Mouse (Mus musculus) heart, adult 11 months (tissue): ENCODE data around the gene 1810013L24Rik.
"Not testable (repeated sequence)": the region's sequence is repeated elsewhere in the genome, so short reads cannot be mapped to it uniquely, and the experiment has no call there.

Experiments used
- DNase-seq: peaks from one replicate; pipeline ENCODE4 v3.0.0; 2022

The 1810013L24Rik gene

GRCm38 (mm10) chr16:8837595-8837994 lies 7.7 kb downstream of the 1810013L24Rik start:
- DNase-seq, result peak; percentile 81

GRCm38 (mm10) chr16:8838921-8839320 lies 9.0 kb downstream of the 1810013L24Rik start:
- DNase-seq, result no peak

GRCm38 (mm10) chr16:8840557-8840956 lies 10.7 kb downstream of the 1810013L24Rik start:
- DNase-seq, result no peak

GRCm38 (mm10) chr16:8842962-8843361 lies 13.1 kb downstream of the 1810013L24Rik start:
- DNase-seq, result no peak

GRCm38 (mm10) chr16:8843580-8844175 lies 13.8 kb downstream of the 1810013L24Rik start:
- DNase-seq, result peak; percentile 93

GRCm38 (mm10) chr16:8845986-8846385 lies 16.1 kb downstream of the 1810013L24Rik start:
- peak; percentile 53 for DNase-seq

GRCm38 (mm10) chr16:8848309-8849068 lies 18.6 kb downstream of the 1810013L24Rik start:
- DNase-seq, result peak; percentile 55

- DNase-seq, result peak; percentile 75
Measured at GRCm38 (mm10) chr16:8849929-8850328, 20.0 kb downstream of the 1810013L24Rik start.

DNA sequence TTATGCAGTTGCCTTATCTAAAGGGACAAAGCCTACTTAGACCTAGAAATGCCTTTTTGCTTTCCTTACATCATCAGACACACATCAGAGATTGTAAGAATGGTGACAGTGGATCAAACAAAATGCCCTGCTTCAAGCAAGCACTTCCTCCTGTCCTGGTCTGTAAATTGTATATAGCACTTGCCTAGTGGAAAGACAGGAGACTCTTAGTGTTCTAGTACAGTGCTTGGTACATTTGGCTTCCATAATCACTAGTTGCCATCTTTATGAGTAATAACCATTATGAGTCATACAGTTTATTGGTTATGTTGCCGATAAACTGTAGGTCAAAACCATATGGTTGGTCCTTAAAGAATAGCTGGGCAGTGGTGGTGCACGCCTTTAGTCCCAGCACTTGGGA lies 25.2 kb downstream of the 1810013L24Rik start:
- peak; percentile 19 for DNase-seq

DNA sequence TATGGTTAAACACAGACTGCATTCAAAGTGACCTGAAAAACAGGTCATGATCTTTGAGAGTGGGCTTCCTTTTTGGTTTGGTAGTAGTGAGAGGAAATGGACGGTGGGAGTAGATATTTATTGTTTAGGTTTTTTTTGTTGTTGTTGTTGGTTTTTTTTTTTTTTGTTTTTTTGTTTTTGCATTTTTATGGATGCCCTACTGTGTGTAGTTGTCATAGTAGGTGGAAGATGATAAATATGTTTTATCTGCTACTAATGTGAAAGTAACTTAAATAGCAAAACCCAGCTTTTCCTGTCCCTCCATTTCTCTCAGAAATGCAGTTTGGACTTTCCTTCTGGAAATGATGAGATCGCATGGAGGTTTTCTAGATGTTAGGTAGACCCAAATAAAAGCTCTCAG lies 26.9 kb downstream of the 1810013L24Rik start:
- DNase-seq, result no peak

DNA sequence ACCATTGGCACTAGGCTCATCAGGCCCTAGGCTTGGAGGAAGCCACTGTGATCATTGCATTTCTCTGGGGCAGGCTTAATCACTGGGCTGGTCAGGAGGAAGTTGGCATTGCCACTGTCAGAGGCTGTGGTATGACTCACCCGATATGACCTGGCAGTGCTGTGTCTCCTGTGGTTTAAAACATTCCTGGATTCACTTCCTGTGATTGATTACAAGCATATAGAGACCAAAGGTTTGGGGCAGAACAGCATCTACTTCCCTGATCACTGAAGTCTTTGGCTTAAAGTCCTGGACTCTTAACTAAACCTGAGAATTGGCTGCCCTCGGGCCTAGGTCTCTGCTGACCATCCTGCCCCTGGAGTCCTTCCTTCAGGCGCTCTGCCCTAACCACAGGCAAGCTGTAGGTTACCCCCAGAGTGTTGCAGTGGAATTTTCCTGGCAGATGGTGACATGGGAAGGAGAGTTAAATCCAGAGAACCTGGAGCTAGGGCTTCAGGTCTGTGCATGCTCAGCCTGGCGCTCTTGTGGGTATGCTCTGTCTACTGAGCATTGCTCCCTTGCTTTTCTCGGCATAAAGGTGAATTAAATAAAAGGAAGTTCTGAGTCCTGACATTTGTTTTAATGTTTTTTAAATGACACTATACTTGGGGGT lies 32.6 kb downstream of the 1810013L24Rik start:
- peak; percentile 95 for DNase-seq

GRCm38 (mm10) chr16:8864223-8864631 lies 34.3 kb downstream of the 1810013L24Rik start:
- DNase-seq, result peak; percentile 95

DNA sequence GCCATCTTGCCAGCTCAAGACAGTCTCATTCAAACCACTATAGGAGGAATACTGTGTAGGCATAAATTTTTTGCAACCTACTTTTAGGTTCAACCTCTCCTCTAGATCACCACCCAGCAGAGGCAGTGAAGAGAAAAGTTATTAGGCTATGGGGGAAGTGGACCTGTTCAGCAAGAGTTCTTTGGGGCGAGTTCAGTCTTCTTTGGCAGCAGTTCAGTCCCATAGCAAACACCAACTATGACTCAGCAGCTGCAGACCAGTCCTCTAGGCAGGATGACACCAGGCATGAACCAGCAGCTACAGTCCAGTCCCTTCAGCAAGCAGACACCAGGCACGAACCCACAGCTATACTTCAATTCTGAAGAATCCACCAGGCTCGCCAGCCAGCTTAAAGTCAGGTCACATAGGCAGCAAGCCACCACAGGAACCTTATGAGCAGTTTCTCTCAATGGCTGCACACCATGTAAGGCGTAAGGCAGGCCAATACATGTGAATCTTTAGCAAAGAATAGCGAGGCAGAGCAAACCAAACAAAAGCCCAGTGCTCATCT lies 37.6 kb downstream of the 1810013L24Rik start:
- peak; percentile 89 for DNase-seq

- DNase-seq, result peak; percentile 68
Measured at GRCm38 (mm10) chr16:8868506-8868905, 38.6 kb downstream of the 1810013L24Rik start.

DNA sequence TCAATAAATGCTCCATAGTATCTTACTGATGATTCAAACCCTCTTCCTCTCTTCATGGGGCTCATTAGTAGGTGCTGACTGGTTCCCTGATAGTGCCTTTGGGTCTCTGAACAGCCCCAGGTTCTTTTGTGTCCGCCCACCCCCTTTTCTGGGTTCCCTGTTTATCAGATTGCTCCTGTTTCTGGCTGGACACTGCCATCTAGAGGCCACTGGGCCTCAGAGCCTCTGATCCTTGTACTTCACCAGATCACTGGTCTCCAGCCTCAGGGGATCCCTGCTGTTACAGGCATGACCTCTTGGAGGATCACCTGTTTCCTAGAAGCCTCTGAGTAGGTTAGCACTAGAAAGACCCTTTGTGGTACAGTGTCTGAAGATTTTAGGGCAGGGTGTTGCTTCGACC lies 39.8 kb downstream of the 1810013L24Rik start:
- peak; percentile 96 for DNase-seq

DNA sequence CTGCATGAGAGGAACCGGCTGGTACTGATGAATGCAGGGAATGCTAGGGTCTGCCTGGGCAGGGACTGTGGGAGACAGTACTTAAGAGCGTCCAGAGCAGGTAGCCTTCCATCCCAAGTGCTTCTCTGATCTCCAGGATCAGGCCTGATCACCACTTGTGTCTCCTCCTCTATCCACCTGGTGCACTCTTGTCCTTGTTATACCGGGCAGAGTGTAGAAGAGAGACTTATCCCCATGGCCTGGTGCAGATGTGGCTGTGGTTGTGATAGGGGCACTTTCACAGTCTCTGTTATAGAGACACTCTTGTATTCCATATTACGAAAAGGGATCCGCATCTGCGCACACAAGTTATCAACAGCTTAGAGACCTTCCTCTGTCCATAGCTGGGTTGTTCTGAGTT lies 41.5 kb downstream of the 1810013L24Rik start:
- peak; percentile 59 for DNase-seq

- no peak for DNase-seq
Measured at GRCm38 (mm10) chr16:8872019-8872418, 42.1 kb downstream of the 1810013L24Rik start.

DNA sequence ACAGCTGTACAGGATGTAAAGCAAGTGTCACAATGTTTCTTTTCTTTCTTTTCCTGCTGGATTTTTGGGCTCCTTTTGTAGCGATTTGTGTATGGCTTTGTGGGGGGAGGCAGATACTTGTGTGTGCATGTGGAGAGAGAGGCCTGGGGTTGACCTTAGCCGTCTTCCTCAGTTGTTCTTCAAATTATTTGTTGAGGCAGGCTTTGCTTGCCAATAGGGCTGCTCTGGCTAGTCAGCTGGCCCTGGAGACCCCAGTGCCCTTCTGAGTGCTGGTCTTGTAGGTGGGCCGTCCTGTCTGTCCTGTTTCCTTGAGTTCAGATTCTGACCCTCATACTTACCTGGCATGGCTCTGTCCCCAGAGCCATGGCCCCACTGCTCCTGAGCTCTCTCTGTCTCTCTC lies 42.6 kb downstream of the 1810013L24Rik start:
- peak; percentile 83 for DNase-seq

GRCm38 (mm10) chr16:8880076-8880475 lies 50.2 kb downstream of the 1810013L24Rik start:
- no peak for DNase-seq

DNA sequence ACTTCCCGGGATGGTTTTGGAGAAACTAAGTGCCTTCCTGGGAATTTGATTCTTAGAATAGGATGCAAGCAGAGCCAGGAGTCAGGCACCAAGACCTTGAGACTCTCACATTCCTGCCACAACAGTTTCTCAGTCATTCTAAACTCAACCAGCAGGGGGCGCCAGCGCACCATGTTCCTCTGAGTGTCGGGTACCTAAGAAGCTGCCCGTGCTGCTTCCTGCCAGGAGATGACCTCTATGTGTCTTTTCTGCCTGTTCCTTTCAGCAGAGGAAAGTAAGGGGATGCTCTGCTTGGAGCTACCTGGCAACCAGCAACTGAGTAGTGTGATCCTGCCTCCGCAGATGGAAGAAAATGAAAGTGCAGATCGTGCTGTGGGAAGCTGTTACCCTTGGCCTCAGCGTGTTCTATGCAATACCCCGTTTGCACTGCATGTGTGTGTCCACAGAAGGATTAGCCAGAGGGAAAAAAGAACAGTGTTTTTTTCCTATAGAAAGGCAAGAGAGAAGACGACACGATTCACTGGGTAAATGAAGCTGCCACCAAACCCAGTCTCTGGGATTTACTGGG lies 53.9 kb downstream of the 1810013L24Rik start:
- DNase-seq, result no peak

DNA sequence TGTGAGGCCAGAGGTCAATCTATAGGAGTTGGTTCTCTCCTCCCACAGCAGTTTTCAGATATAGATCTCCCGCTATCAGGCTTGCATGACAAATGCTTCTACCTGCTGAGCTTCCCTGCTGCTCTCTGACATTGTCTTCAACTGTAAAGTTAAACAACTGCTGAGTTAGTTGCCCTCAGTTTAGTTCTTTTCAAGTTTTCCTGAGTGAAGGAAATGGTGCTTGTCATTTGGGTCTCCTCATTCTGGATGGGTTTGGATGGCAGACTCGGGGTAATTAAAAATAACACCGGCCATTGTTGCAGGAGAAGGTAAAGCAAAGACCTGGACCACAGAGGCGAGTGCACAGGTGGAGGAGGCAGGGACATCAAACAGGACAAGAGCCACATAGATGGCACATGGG lies 64.3 kb downstream of the 1810013L24Rik start:
- not testable (repeated sequence) for DNase-seq

- DNase-seq, result no peak
Measured at GRCm38 (mm10) chr16:8895301-8895700, 65.4 kb downstream of the 1810013L24Rik start.

GRCm38 (mm10) chr16:8906115-8906514 lies 76.2 kb downstream of the 1810013L24Rik start:
- not testable (repeated sequence) for DNase-seq
